Mouse (Mus musculus) limb, embryonic 14.5 days (tissue): ENCODE data around the gene Inhbe. TPM values are rescaled to one million over a fixed set of nuclear protein-coding genes. Genes with fewer than 3 reads are reported as not detected.

Experiments
- ATAC-seq: fragments of 200-750 bp; cut with Nextera tagmentation; 2 replicates; pipeline ENCODE4 v1.8.0; 2017; ENCODE audit warnings: low read depth, moderate number of reproducible peaks, moderate TSS enrichment; ENCODE audit not compliant: low FRiP score
- DNase-seq: peaks from one replicate; pipeline ENCODE4 v3.0.0-alpha.2; 2015; ENCODE audit warnings: low spot score
- H3K27ac ChIP-seq: fragments of 300-500 bp; sonication (generic); replicated peaks from 2 replicates; pipeline ENCODE4 v1.5.1; 2014; ENCODE audit warnings: low read depth, mild to moderate bottlenecking, low read length, moderate library complexity, mixed read lengths
- H3K27me3 ChIP-seq: fragments of 300-500 bp; sonication (generic); 2 replicates; pipeline ENCODE4 v1.6.1; 2014; ENCODE audit warnings: low read length, mixed read lengths; ENCODE audit not compliant: control insufficient read depth, insufficient read depth
- H3K36me3 ChIP-seq: fragments of 300-500 bp; sonication (generic); 2 replicates; pipeline ENCODE4 v1.6.1; 2014; ENCODE audit warnings: mild to moderate bottlenecking, low read length, moderate library complexity, mixed read lengths; ENCODE audit not compliant: control insufficient read depth, insufficient read depth
- H3K4me1 ChIP-seq: fragments of 300-500 bp; sonication (generic); 2 replicates; pipeline ENCODE4 v1.6.1; 2014; ENCODE audit warnings: antibody characterized with exemption, low read length, mixed read lengths; ENCODE audit not compliant: control insufficient read depth, insufficient read depth
- H3K4me2 ChIP-seq: fragments of 300-500 bp; sonication (generic); replicated peaks from 2 replicates; pipeline ENCODE4 v1.6.1; 2014; ENCODE audit warnings: low read depth, mild to moderate bottlenecking, low read length, moderate library complexity; ENCODE audit not compliant: severe bottlenecking
- H3K4me3 ChIP-seq: fragments of 300-500 bp; sonication (generic); replicated peaks from 2 replicates; pipeline ENCODE4 v1.5.1; 2014; ENCODE audit warnings: low read length
- H3K9ac ChIP-seq: fragments of 300-500 bp; sonication (generic); 2 replicates; pipeline ENCODE4 v1.6.1; 2014; ENCODE audit warnings: mild to moderate bottlenecking, low read depth, low read length, moderate library complexity; ENCODE audit not compliant: severe bottlenecking
- H3K9me3 ChIP-seq: fragments of 300-500 bp; sonication (generic); 2 replicates; pipeline ENCODE4 v1.6.1; 2016; ENCODE audit warnings: low read length; ENCODE audit not compliant: control insufficient read depth
- POLR2A ChIP-seq: fragments of 200-500 bp; IDR thresholded peaks from 2 replicates; pipeline ENCODE4 v1.8.0; 2012; ENCODE audit warnings: inconsistent platforms, mild to moderate bottlenecking, moderate library complexity, borderline replicate concordance; ENCODE audit not compliant: insufficient read depth, insufficient read length; ENCODE audit errors: extremely low read depth
- WGBS: fragments of 180-500 bp; shearing (Covaris S2); extraction: QIAGEN DNeasy Blood & Tissue Kit; methylation state at CpG from one replicate; pipeline ENCODE4 v1.1.7; 2014; 5-methylcytosine and 5-hydroxymethylcytosine counted together
- polyA plus RNA-seq, 2 experiments: library from polyadenylated mRNA; depleted of rRNA in 1 of 2; stranded (reverse) in 1 of 2; unstranded in 1 of 2; fragments of >200 nt; fragmentation: Nextera tagmentation in 1 of 2; extraction: Ambion mirVana in 1 of 2; gene quantifications; 2 replicates each; pipeline versions ENCODE4 v1.2.1 to v1.2.3; 2012 to 2014

The Inhbe gene
- polyA plus RNA-seq, 2 experiments: not detected

DNA sequence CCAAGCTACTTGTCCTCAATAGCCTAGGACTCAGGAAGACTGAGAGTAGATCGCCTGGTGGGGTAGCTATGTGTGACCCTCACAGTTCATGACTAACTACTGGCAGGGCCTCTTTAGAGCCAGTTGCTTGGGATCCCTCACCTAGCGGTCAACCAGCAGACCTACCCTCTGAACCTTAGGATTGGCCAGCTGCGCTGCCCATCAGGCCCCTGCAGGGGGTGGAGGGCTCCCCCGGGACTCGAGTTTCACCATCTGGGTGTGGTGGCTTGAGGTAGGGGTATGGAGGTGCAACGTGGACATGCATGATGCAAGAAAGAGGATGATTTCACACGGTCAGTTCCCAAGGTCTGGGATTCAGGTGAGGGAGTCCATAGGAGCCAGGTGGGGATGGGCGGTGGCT is 2.5 kb downstream of the Inhbe start:
- Histone ChIP-seq H3K27me3 (no peaks in the 10 kb centered on the region), H3K9me3 (no peaks in the 10 kb centered on the region), H3K4me1 (0 out of 2 replicates have a peak, but pooled peaks cover 6% of the 10 kb centered on the region), H3K4me2 (no peak overlapping the region), H3K4me3 (no peak overlapping the region), H3K9ac (no peak overlapping the region), H3K36me3 (no peaks in the 10 kb centered on the region), H3K27ac (no peak overlapping the region)
- no peak for TF ChIP-seq POLR2A
- 64% methylated on average over 8 of the region's 8 CpGs for WGBS
- ATAC-seq: no peak
- no peak for DNase-seq

DNA sequence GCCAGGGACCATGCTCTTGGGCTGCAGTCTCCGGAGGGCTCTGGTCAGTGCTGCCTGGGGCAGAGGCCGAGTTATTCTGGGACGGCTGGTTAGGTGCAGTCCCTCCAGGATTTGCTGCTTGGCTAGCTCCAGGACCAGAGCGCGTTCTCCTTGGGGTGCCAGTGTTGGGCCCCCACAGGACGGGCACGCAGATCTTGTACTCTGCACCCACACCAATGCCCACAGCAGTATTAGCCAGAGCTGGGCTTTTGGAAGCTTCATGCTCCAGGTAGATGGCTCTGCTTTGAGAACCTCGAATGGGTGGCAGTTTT is 3.0 kb downstream of the Inhbe start:
- peak overlapping the region; percentile 22 for H3K9ac ChIP-seq
- H3K4me2 ChIP-seq: peak overlapping the region; percentile 51
- H3K9me3 ChIP-seq: no peaks in the 10 kb centered on the region
- ATAC-seq (no peak), DNase-seq (no peak)
- TF ChIP-seq POLR2A: no peak
- 0 out of 2 replicates have a peak, but pooled peaks cover 6% of the 10 kb centered on the region for H3K4me1 ChIP-seq
- H3K27me3 ChIP-seq: no peaks in the 10 kb centered on the region
- H3K27ac ChIP-seq: no peak overlapping the region
- 75% methylated on average over 8 of the region's 8 CpGs for WGBS
- no peaks in the 10 kb centered on the region for H3K36me3 ChIP-seq
- H3K4me3 ChIP-seq: no peak overlapping the region

DNA sequence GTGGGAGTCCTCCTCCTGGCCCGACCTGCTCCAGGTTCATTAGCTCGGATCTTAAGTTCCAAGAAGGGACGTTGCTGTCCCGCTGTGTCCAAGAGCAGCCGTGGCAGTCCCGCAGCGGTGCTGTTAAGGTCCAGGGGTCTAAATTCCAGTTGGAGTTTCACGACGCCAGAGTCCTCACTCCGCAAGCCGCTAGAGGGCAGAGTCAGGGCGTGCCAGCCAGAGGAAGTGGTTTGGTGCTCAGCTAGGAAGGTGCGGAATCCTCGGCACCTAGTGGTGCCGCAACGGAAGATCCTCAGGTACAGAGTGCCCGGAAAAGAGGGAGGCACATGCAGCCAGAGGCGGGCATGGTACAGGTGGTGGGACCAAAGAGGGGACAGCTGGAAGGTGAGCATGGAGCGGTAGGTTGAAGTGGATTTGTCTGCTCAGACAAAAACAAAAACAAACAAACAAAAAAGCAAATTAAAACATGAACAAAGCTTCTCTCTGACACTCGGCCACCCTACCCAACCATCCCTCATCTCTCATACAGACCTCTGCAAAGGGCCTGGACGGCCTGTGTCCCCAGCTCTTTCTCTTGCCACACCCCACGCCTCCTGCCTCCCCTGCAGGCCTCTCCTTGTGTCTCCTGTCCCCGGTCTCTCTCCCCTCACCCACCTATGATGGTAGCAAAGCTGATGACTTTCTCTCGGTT is 3.5 kb downstream of the Inhbe start:
- 14% methylated on average over 24 of the region's 24 CpGs for WGBS

GRCm38 (mm10) chr10:127349810-127350209 is 4.4 kb downstream of the Inhbe start:
- Histone ChIP-seq H3K36me3 (no peaks in the 10 kb centered on the region), H3K4me1 (0 out of 2 replicates have a peak, but pooled peaks cover 6% of the 10 kb centered on the region), H3K27me3 (no peaks in the 10 kb centered on the region), H3K9me3 (no peaks in the 10 kb centered on the region), H3K4me3 (no peak overlapping the region), H3K4me2 (no peak overlapping the region), H3K9ac (no peak overlapping the region), H3K27ac (no peak overlapping the region)
- WGBS: 74% methylated on average over 8 of the region's 8 CpGs
- TF ChIP-seq POLR2A: no peak
- ATAC-seq (no peak), DNase-seq (no peak)

More for the DNA sequence above, 3.5 kb downstream of the Inhbe start:
- Histone ChIP-seq H3K4me2 (peak overlapping the region; percentile 51), H3K27ac (no peak overlapping the region), H3K9me3 (no peaks in the 10 kb centered on the region), H3K27me3 (no peaks in the 10 kb centered on the region), H3K4me3 (peak overlapping the region; percentile 14), H3K4me1 (0 out of 2 replicates have a peak, but pooled peaks cover 6% of the 10 kb centered on the region), H3K36me3 (no peaks in the 10 kb centered on the region), H3K9ac (peak overlapping the region; percentile 22)
- DNase-seq (peak; percentile 65), ATAC-seq (peak; percentile 70)
- TF ChIP-seq POLR2A: no peak

GRCm38 (mm10) chr10:127348957-127349356 is 5.3 kb downstream of the Inhbe start:
- no peak overlapping the region for H3K4me3 ChIP-seq
- TF ChIP-seq POLR2A: no peak
- no peak overlapping the region for H3K4me2 ChIP-seq
- no peak overlapping the region for H3K27ac ChIP-seq
- DNase-seq: no peak
- 0 out of 2 replicates have a peak, but pooled peaks cover 6% of the 10 kb centered on the region for H3K4me1 ChIP-seq
- H3K27me3 ChIP-seq: no peaks in the 10 kb centered on the region
- ATAC-seq: no peak
- no peaks in the 10 kb centered on the region for H3K9me3 ChIP-seq
- no peak overlapping the region for H3K9ac ChIP-seq
- H3K36me3 ChIP-seq: no peaks in the 10 kb centered on the region
- WGBS: 71% methylated on average over 4 of the region's 4 CpGs
